Mouse (Mus musculus): ENCODE measurements at regions not wholly inside any gene's neighbourhood (a gene's known extent, or its start where the extent isn't known, plus 50 kb on each side); places are given as distances from the start of the nearest gene placed in this dataset.
A peak's percentile ranks its signal among the peaks of the same experiment; 100 is the strongest.

GRCm38 (mm10) chr3:149496122-149496521 lies 505.8 kb upstream of the Adgrl2 start:
- DNase-seq = no peak

- DNase-seq = no peak
Observed at GRCm38 (mm10) chr3:149488147-149488546, 497.8 kb upstream of the Adgrl2 start.

GRCm38 (mm10) chr3:149485406-149485805 lies 495.1 kb upstream of the Adgrl2 start:
- DNase-seq = no peak

- no peak for DNase-seq
Observed at GRCm38 (mm10) chr3:149484319-149484718, 494.0 kb upstream of the Adgrl2 start.

- no peak for DNase-seq
Observed at GRCm38 (mm10) chr3:149476151-149476550, 485.8 kb upstream of the Adgrl2 start.

GRCm38 (mm10) chr3:149466973-149467372 lies 476.6 kb upstream of the Adgrl2 start:
- DNase-seq = no peak

- no peak for DNase-seq
Observed at GRCm38 (mm10) chr3:149464603-149465002, 474.2 kb upstream of the Adgrl2 start.

- DNase-seq = no peak
Observed at GRCm38 (mm10) chr3:149462121-149462541, 471.8 kb upstream of the Adgrl2 start.

GRCm38 (mm10) chr3:149461613-149462012 lies 471.3 kb upstream of the Adgrl2 start:
- no peak for DNase-seq

- DNase-seq = no peak
Observed at GRCm38 (mm10) chr3:149449376-149449775, 459.0 kb upstream of the Adgrl2 start.

- DNase-seq = no peak
Observed at GRCm38 (mm10) chr3:149445991-149446564, 455.7 kb upstream of the Adgrl2 start.

- peak; percentile 51 for DNase-seq
Observed at GRCm38 (mm10) chr3:149444854-149445577, 454.7 kb upstream of the Adgrl2 start.

- no peak for DNase-seq
Observed at GRCm38 (mm10) chr3:149444377-149444776, 454.0 kb upstream of the Adgrl2 start.

- DNase-seq = no peak
Observed at GRCm38 (mm10) chr3:149441227-149441626, 450.9 kb upstream of the Adgrl2 start.

GRCm38 (mm10) chr3:149437763-149438162 lies 447.4 kb upstream of the Adgrl2 start:
- no peak for DNase-seq

GRCm38 (mm10) chr3:149436944-149437343 lies 446.6 kb upstream of the Adgrl2 start:
- no peak for DNase-seq

- DNase-seq = peak; percentile 37
Observed at GRCm38 (mm10) chr3:149436420-149436819, 446.1 kb upstream of the Adgrl2 start.

- no peak for DNase-seq
Observed at GRCm38 (mm10) chr3:149431795-149432194, 441.4 kb upstream of the Adgrl2 start.

- no peak for DNase-seq
Observed at GRCm38 (mm10) chr3:149426023-149426759, 435.8 kb upstream of the Adgrl2 start.

GRCm38 (mm10) chr3:149424306-149424705 lies 434.0 kb upstream of the Adgrl2 start:
- no peak for DNase-seq

GRCm38 (mm10) chr3:149423491-149423890 lies 433.1 kb upstream of the Adgrl2 start:
- no peak for DNase-seq

GRCm38 (mm10) chr3:149415081-149415480 lies 424.7 kb upstream of the Adgrl2 start:
- DNase-seq = no peak

- DNase-seq = no peak
Observed at GRCm38 (mm10) chr3:149413114-149413513, 422.8 kb upstream of the Adgrl2 start.

GRCm38 (mm10) chr3:149410518-149410917 lies 420.2 kb upstream of the Adgrl2 start:
- no peak for DNase-seq
